Mouse (Mus musculus): ENCODE measurements around the gene Wdr25. TPM values are rescaled to one million over a fixed set of nuclear protein-coding genes. Genes with fewer than 3 reads are reported as not detected.

Gene Wdr25
- total and polyA plus RNA-seq, 3 experiments: 8.3 to 12.4 (median 10.8) TPM

DNA sequence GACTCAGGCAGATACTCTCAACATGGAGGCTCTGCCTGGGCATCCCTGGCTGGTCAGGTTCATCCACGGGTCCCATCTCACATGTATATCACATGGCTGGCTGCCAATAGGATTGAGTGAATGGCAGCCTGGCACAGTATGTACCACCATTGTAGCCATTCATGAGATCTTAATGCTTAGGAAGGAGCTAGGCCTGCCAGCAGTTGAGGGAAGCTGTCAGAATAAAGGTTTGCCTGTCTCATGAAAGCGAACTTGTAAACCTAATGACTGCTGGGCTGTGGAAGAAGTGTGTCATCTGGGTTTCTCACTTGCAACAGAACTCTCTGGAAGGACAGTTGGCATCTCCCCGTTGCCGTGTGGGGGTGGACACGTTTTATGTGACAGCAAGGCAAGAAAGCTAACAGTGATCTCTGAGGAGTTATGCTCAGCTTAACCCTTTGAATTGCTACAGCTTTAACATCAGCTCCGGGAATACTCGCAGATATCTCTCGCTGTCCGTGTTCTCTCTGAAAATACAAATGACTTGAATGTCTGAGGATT is 59.6 kb downstream of the Wdr25 start:
- no peaks in the 10 kb centered on the region for H3K79me2 ChIP-seq (replicated peaks; ENCODE audit: control insufficient read depth, extremely low read depth, insufficient read depth, poor library complexity, severe bottlenecking)
- no peak overlapping the region for H3K4me3 ChIP-seq (replicated peaks in 1 of 3; ENCODE audit: low read depth in 2 of 3, low read length in 2 of 3, poor library complexity in 1 of 3)
- no peak overlapping the region for H3K9ac ChIP-seq (ENCODE audit: insufficient read depth, low read depth)
- no peak for TF ChIP-seq CHD2 (IDR thresholded peaks at IDR 0.05; ENCODE audit: low read length)
- no peak for TF ChIP-seq IRF4 (IDR thresholded peaks at IDR 0.05; ENCODE audit: low read depth, low read length)
- no peak for TF ChIP-seq RAD21 (IDR thresholded peaks at IDR 0.05; ENCODE audit: low read depth, low read length)
- TF ChIP-seq MEF2A (IDR thresholded peaks at IDR 0.05; ENCODE audit: borderline replicate concordance, low read depth, low read length): no peak
- TF ChIP-seq KAT2A (IDR thresholded peaks at IDR 0.05; ENCODE audit: insufficient replicate concordance, low read length): no peak
- TF ChIP-seq NRF1 (IDR thresholded peaks at IDR 0.05; ENCODE audit: low read depth, low read length): no peak
- TF ChIP-seq SIN3A (IDR thresholded peaks at IDR 0.05; ENCODE audit: low read length): no peak
- no peak for TF ChIP-seq ZKSCAN1 (IDR thresholded peaks at IDR 0.05; ENCODE audit: borderline replicate concordance, low read depth, low read length)
- no peak for TF ChIP-seq MAFK (IDR thresholded peaks at IDR 0.05; ENCODE audit: insufficient replicate concordance, low read length)
- H3K36me3 ChIP-seq (replicated peaks in 1 of 2; ENCODE audit: control insufficient read depth in 1 of 2, insufficient read depth in 1 of 2, low read length in 1 of 2): peaks cover 0 to 25% of the 10 kb centered on the region in 2 experiments
- in situ Hi-C loops (cut with MboI; ENCODE audit: low pct_ligation_motif_present, low pct_unique_long_range_greater_than_20kb, low sequenced_read_pairs) (no loop called here), dilution Hi-C loops (cut with MboI; ENCODE audit: extremely low pct_ligation_motif_present, extremely low pct_unique_long_range_greater_than_20kb, low sequenced_read_pairs) (no loop called here)
- H3K4me2 ChIP-seq (ENCODE audit: insufficient read depth, low read depth, poor library complexity, severe bottlenecking): no peak overlapping the region
- no peaks in the 10 kb centered on the region for H3K9me3 ChIP-seq (replicated peaks; ENCODE audit: low read length)
- no peak for DNase-seq (ENCODE audit: extremely low read depth)
- H3K4me1 ChIP-seq (ENCODE audit: control insufficient read depth in 1 of 2, insufficient read depth in 2 of 2): peaks cover 0 to 18% of the 10 kb centered on the region in 2 experiments; a peak in 2 of 4 replicates
- H3K27me3 ChIP-seq (replicated peaks): no peaks in the 10 kb centered on the region
- H3K27ac ChIP-seq (ENCODE audit: insufficient read depth, low read depth): no peak overlapping the region

DNA sequence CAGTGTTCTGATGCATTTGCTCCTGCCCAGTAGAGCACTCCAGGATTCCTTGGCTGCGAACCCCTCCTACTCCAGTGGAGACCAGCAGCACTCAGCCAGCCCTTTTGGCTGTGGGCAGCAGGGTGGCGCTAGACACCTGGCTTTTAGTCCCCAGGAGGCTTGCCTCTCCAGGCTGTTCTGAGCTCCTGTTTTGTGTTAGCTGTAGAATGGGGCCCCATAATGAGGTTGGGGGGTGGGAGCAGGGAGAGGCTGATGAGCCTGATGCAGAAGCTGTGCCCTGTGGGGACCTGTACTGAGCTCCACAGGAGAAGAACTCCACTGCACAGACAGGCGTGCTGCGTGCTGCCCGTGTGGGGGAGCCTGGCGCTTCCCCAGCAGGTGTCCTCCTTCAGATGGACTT is 60.4 kb downstream of the Wdr25 start:
- no peak overlapping the region for H3K27ac ChIP-seq (ENCODE audit: insufficient read depth, low read depth)
- dilution Hi-C loops (cut with MboI; ENCODE audit: extremely low pct_ligation_motif_present, extremely low pct_unique_long_range_greater_than_20kb, low sequenced_read_pairs) (no loop called here), in situ Hi-C loops (cut with MboI; ENCODE audit: low pct_ligation_motif_present, low pct_unique_long_range_greater_than_20kb, low sequenced_read_pairs) (no loop called here)
- H3K9me3 ChIP-seq (replicated peaks; ENCODE audit: low read length): no peaks in the 10 kb centered on the region
- no peak overlapping the region for H3K4me2 ChIP-seq (ENCODE audit: insufficient read depth, low read depth, poor library complexity, severe bottlenecking)
- peaks cover 0 to 18% of the 10 kb centered on the region in 2 experiments; a peak in 2 of 4 replicates for H3K4me1 ChIP-seq (ENCODE audit: control insufficient read depth in 1 of 2, insufficient read depth in 2 of 2)
- H3K36me3 ChIP-seq (replicated peaks in 1 of 2; ENCODE audit: control insufficient read depth in 1 of 2, insufficient read depth in 1 of 2, low read length in 1 of 2): peaks cover 0 to 25% of the 10 kb centered on the region in 2 experiments
- no peak overlapping the region for H3K4me3 ChIP-seq (replicated peaks in 1 of 3; ENCODE audit: low read depth in 2 of 3, low read length in 2 of 3, poor library complexity in 1 of 3)
- no peak overlapping the region for H3K9ac ChIP-seq (ENCODE audit: insufficient read depth, low read depth)
- no peaks in the 10 kb centered on the region for H3K79me2 ChIP-seq (replicated peaks; ENCODE audit: control insufficient read depth, extremely low read depth, insufficient read depth, poor library complexity, severe bottlenecking)
- no peak for DNase-seq (ENCODE audit: extremely low read depth)
- H3K27me3 ChIP-seq (replicated peaks): no peaks in the 10 kb centered on the region
- no peak for TF ChIP-seq PAX5 (IDR thresholded peaks at IDR 0.05; ENCODE audit: low read length)
- TF ChIP-seq RAD21 (IDR thresholded peaks at IDR 0.05; ENCODE audit: low read depth, low read length): no peak; the same call in 1 of the 2 replicates
- TF ChIP-seq CTCF (conservative IDR thresholded peaks at IDR 0.05 in 1 of 2, IDR thresholded peaks at IDR 0.05 in 1 of 2; ENCODE audit: low read depth in 2 of 2, low read length in 2 of 2): no peak
- no peak for TF ChIP-seq SIN3A (IDR thresholded peaks at IDR 0.05; ENCODE audit: low read length)
- no peak for TF ChIP-seq CHD2 (IDR thresholded peaks at IDR 0.05; ENCODE audit: low read length)
- TF ChIP-seq ZMIZ1 (IDR thresholded peaks at IDR 0.05; ENCODE audit: low read depth, low read length): no peak
- no peak for TF ChIP-seq HCFC1 (IDR thresholded peaks at IDR 0.05; ENCODE audit: low read depth, low read length)
- TF ChIP-seq MXI1 (IDR thresholded peaks at IDR 0.05; ENCODE audit: low read depth, low read length): no peak
